Mouse (Mus musculus) embryonic facial prominence, embryonic 13.5 days (tissue): Measurements from ENCODE around the gene Surf2. TPM values are rescaled to one million over a fixed set of nuclear protein-coding genes. Genes with fewer than 3 reads are reported as not detected.

Experiments
- ATAC-seq: fragments of 200-750 bp; cut with Nextera tagmentation; 2 replicates; pipeline ENCODE4 v1.8.0; 2017; ENCODE audit warnings: low read depth; ENCODE audit not compliant: insufficient number of reproducible peaks, insufficient read depth, low FRiP score, low TSS enrichment
- H3K27ac ChIP-seq: fragments of 300-500 bp; sonication (generic); 2 replicates; pipeline ENCODE4 v1.5.1; 2015; ENCODE audit warnings: moderate library complexity, mild to moderate bottlenecking, inconsistent platforms
- H3K27me3 ChIP-seq: fragments of 300-500 bp; sonication (generic); 2 replicates; pipeline ENCODE4 v1.6.1; 2015; ENCODE audit warnings: mild to moderate bottlenecking, inconsistent platforms
- H3K36me3 ChIP-seq: fragments of 300-500 bp; sonication (generic); 2 replicates; pipeline ENCODE4 v1.6.1; 2015; ENCODE audit warnings: mild to moderate bottlenecking, inconsistent platforms
- H3K4me1 ChIP-seq: fragments of 300-500 bp; sonication (generic); 2 replicates; pipeline ENCODE4 v1.6.1; 2015; ENCODE audit warnings: inconsistent platforms
- H3K4me2 ChIP-seq: fragments of 300-500 bp; sonication (generic); 2 replicates; pipeline ENCODE4 v1.6.1; 2015; ENCODE audit warnings: moderate library complexity, mild to moderate bottlenecking, inconsistent platforms
- H3K4me3 ChIP-seq: fragments of 300-500 bp; sonication (generic); 2 replicates; pipeline ENCODE4 v1.5.1; 2015; ENCODE audit warnings: mild to moderate bottlenecking, inconsistent platforms
- H3K9ac ChIP-seq: fragments of 300-500 bp; sonication (generic); 2 replicates; pipeline ENCODE4 v1.6.1; 2015; ENCODE audit warnings: mild to moderate bottlenecking, inconsistent platforms
- H3K9me3 ChIP-seq: fragments of 300-500 bp; sonication (generic); 2 replicates; pipeline ENCODE4 v1.6.1; 2016; ENCODE audit warnings: inconsistent platforms
- WGBS: fragments of 180-500 bp; shearing (Covaris S2); methylation state at CpG from one replicate; pipeline ENCODE4 v1.1.7; 2015; ENCODE audit warnings: mixed read lengths; 5-methylcytosine and 5-hydroxymethylcytosine counted together
- polyA plus RNA-seq: library from polyadenylated mRNA; unstranded; fragments of >200 nt; fragmentation: Nextera tagmentation; extraction: Ambion mirVana; gene quantifications from 2 replicates; pipeline ENCODE4 v1.2.1, GENCODE M21; 2015

The Surf2 gene
- polyA plus RNA-seq, 1 experiment from 2014 or later, result 49.0 TPM

- no peak overlapping the region for H3K4me2 ChIP-seq
- no peak for ATAC-seq
- no peak overlapping the region for H3K27ac ChIP-seq
- H3K9me3 ChIP-seq, result no peaks in the 10 kb centered on the region
- H3K36me3 ChIP-seq, result peaks cover 70% of the 10 kb centered on the region
- H3K4me1 ChIP-seq, result peaks cover 30% of the 10 kb centered on the region
- WGBS, result 92% methylated on average over 3 of the region's 3 CpGs
- no peak overlapping the region for H3K4me3 ChIP-seq
- no peak overlapping the region for H3K9ac ChIP-seq
- no peaks in the 10 kb centered on the region for H3K27me3 ChIP-seq
These were observed 3.5 kb downstream of the Surf2 start for GRCm38 (mm10) chr2:26919684-26920083.

GRCm38 (mm10) chr2:26920190-26920855, 4.2 kb downstream of the Surf2 start:
- Histone ChIP-seq H3K4me1 (peaks cover 24% of the 10 kb centered on the region), H3K9me3 (no peaks in the 10 kb centered on the region), H3K4me2 (no peak overlapping the region), H3K27me3 (no peaks in the 10 kb centered on the region), H3K4me3 (no peak overlapping the region), H3K36me3 (peaks cover 76% of the 10 kb centered on the region), H3K9ac (no peak overlapping the region), H3K27ac (no peak overlapping the region)
- no peak for ATAC-seq
- WGBS, result 90% methylated on average over 6 of the region's 6 CpGs

DNA sequence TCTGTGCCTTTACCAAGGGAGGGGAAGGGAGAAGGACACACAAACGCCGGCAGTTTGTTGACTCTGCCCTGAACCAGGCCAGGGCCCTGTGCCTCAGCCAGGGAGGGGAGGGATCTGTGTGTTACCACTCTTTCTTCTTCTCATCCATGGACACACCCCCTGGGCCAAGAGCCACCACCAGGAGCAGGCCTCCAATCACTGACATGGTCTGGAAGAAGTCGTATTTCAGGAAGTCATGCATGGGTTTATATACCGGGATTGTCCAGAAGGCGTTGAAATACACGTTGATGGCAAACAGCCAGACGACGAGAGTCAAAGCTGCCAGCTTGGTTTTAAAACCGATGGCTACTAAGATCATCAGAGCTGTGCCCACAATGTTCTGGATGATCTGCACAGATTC, 5.6 kb downstream of the Surf2 start:
- peaks cover 16% of the 10 kb centered on the region for H3K4me1 ChIP-seq
- no peak overlapping the region for H3K27ac ChIP-seq
- H3K9ac ChIP-seq, result no peak overlapping the region
- ATAC-seq, result no peak
- 82% methylated on average over 9 of the region's 9 CpGs for WGBS
- H3K9me3 ChIP-seq, result no peaks in the 10 kb centered on the region
- no peak overlapping the region for H3K4me2 ChIP-seq
- H3K4me3 ChIP-seq, result no peak overlapping the region
- H3K36me3 ChIP-seq, result peaks cover 90% of the 10 kb centered on the region
- no peaks in the 10 kb centered on the region for H3K27me3 ChIP-seq

DNA sequence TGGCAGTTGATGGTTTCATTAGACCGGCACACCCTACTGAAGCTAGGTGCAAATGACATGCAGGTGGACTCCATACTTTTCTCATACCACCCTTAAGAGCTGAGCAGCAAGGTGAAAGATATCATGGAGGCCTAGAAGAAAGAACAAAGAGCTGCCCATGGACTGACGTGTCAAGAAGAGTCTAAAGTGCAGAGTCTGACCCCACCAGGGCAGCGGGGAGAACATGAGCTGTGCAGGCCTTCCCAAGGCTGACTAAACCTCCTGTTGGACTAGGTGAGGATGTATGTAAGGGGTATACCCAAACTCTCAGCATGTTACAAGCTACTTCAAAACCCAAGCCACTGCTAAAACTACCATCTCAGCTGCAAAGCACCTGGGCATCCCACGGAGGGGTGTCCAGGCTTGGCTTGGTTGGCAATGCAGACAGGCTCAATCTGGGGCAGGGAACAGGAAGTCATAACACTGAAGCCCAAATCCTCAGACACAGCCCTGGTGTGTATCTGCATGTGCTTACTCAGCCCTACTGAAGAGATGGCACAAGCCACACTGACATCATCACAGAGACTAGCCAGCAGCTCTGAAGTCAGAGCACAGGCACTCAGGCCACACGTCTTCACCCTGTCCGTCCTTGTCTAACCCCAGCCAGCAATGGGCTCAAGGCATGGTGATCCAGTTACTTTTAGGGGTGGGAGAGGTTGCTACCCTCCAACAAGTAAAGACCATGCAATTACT, 11.7 kb downstream of the Surf2 start:
- peaks cover 32% of the 10 kb centered on the region for H3K4me1 ChIP-seq
- no peaks in the 10 kb centered on the region for H3K9me3 ChIP-seq
- no peak overlapping the region for H3K4me2 ChIP-seq
- 94% methylated on average over 6 of the region's 6 CpGs for WGBS
- peaks cover 84% of the 10 kb centered on the region for H3K36me3 ChIP-seq
- H3K27ac ChIP-seq, result no peak overlapping the region
- no peak for ATAC-seq
- H3K4me3 ChIP-seq, result no peak overlapping the region
- no peaks in the 10 kb centered on the region for H3K27me3 ChIP-seq
- H3K9ac ChIP-seq, result no peak overlapping the region

DNA sequence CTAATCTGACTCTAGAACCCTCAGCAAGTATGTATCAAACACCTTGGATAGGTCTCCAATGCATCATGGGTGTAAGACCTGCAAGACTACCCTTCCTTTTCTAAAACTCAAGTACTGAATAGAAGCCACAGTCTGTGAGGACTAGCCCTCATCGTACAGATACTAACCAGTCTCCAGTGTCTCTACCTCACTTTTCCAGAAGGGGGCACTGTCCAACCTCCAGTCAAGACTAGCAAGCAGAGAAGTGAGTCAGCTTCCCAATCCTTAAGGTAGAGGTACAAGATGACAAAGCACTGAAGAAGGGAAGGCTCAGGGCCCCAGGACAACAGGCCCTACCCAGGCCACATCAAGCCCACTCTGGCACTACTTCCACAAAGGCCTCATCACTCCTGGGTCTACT, 14.2 kb downstream of the Surf2 start:
- Histone ChIP-seq H3K36me3 (peaks cover 59% of the 10 kb centered on the region), H3K27ac (no peak overlapping the region), H3K9ac (no peak overlapping the region), H3K4me3 (no peak overlapping the region), H3K27me3 (no peaks in the 10 kb centered on the region), H3K4me2 (peak overlapping the region; percentile 73), H3K4me1 (peaks cover 35% of the 10 kb centered on the region), H3K9me3 (no peaks in the 10 kb centered on the region)
- 41% methylated on average over 1 of the region's 1 CpGs for WGBS
- no peak for ATAC-seq

GRCm38 (mm10) chr2:26932473-26933303, 16.5 kb downstream of the Surf2 start:
- ATAC-seq, result 0 out of 2 replicates have a peak, but pooled peaks have one; percentile 3
- WGBS, result 2% methylated on average over 34 of the region's 49 CpGs

GRCm38 (mm10) chr2:26933304-26934055, 17.3 kb downstream of the Surf2 start, which contains the start of the genes Surf4 and Stkld1:
Surf4 (minus strand) TSS chr2:26933928.
Stkld1 (plus strand) TSS chr2:26934047.
- H3K4me3 ChIP-seq, result peak within 1 kb of the TSS; percentile 99
- peak within 1 kb of the TSS; percentile 87 for H3K27ac ChIP-seq
- no peaks in the 10 kb centered on the region for H3K9me3 ChIP-seq
- under 1% methylated on average over 58 of the region's 70 CpGs for WGBS
- ATAC-seq, result peak; percentile 89
- H3K4me1 ChIP-seq, result peaks cover 35% of the 10 kb centered on the region
- peaks cover 32% of the 10 kb centered on the region for H3K36me3 ChIP-seq
- H3K27me3 ChIP-seq, result no peaks in the 10 kb centered on the region
- H3K9ac ChIP-seq, result peak within 1 kb of the TSS; percentile 100
- H3K4me2 ChIP-seq, result peak within 1 kb of the TSS; percentile 73

More at GRCm38 (mm10) chr2:26932473-26933303, 16.5 kb downstream of the Surf2 start:
- Histone ChIP-seq H3K4me3 (peak overlapping the region; percentile 99), H3K27me3 (no peaks in the 10 kb centered on the region), H3K36me3 (peaks cover 38% of the 10 kb centered on the region), H3K27ac (peak overlapping the region; percentile 87), H3K4me1 (peaks cover 35% of the 10 kb centered on the region), H3K9ac (peak overlapping the region; percentile 100), H3K4me2 (peak overlapping the region; percentile 73), H3K9me3 (no peaks in the 10 kb centered on the region)

- Histone ChIP-seq H3K36me3 (peaks cover 14% of the 10 kb centered on the region), H3K9ac (no peak overlapping the region), H3K9me3 (no peaks in the 10 kb centered on the region), H3K27ac (no peak overlapping the region), H3K4me1 (peaks cover 25% of the 10 kb centered on the region), H3K4me2 (no peak overlapping the region), H3K27me3 (no peaks in the 10 kb centered on the region), H3K4me3 (no peak overlapping the region)
- ATAC-seq, result no peak
- WGBS, result 93% methylated on average over 2 of the region's 2 CpGs
These were observed 19.1 kb downstream of the Surf2 start for GRCm38 (mm10) chr2:26935286-26935685.

DNA sequence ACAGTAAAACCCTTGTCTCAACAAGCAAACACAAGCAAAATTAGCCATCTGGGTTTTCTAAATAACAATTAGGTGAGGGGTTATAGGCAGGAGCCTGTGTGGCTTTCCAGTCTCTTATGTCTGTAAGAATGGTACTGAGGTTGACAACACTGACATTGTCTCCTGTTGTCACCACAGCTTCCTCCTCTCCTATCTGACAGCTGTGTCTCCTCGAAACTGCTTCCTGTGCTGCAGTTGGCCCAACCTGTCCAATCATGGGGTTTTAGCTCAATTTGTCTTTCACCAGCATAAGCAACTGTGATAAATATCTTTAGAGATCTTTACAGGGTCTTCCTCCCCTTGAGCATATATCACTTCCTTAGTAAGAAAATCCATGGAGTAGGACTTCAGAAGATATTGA, 20.3 kb downstream of the Surf2 start:
- no peak overlapping the region for H3K27ac ChIP-seq
- ATAC-seq, result no peak
- H3K4me2 ChIP-seq, result no peak overlapping the region

GRCm38 (mm10) chr2:26941539-26941938, 25.4 kb downstream of the Surf2 start:
- H3K4me1 ChIP-seq, result no peaks in the 10 kb centered on the region
- no peak overlapping the region for H3K4me3 ChIP-seq
- ATAC-seq, result no peak
- H3K4me2 ChIP-seq, result no peak overlapping the region
- H3K27me3 ChIP-seq, result no peaks in the 10 kb centered on the region
- 38% methylated on average over 5 of the region's 5 CpGs for WGBS
- no peak overlapping the region for H3K9ac ChIP-seq
- H3K27ac ChIP-seq, result no peak overlapping the region
- H3K36me3 ChIP-seq, result peaks cover 2% of the 10 kb centered on the region; the same call in 1 of the 2 replicates
- H3K9me3 ChIP-seq, result no peaks in the 10 kb centered on the region

More for the DNA sequence above, 20.3 kb downstream of the Surf2 start:
- H3K9me3 ChIP-seq, result no peaks in the 10 kb centered on the region
- no peaks in the 10 kb centered on the region for H3K27me3 ChIP-seq
- H3K9ac ChIP-seq, result no peak overlapping the region
- peaks cover 13% of the 10 kb centered on the region for H3K4me1 ChIP-seq
- H3K36me3 ChIP-seq, result 0 out of 2 replicates have a peak, but pooled peaks cover 3% of the 10 kb centered on the region
- 59% methylated on average over 1 of the region's 1 CpGs for WGBS
- H3K4me3 ChIP-seq, result no peak overlapping the region

- 80% methylated on average over 3 of the region's 3 CpGs for WGBS
- Histone ChIP-seq H3K4me2 (no peak overlapping the region), H3K36me3 (peaks cover 17% of the 10 kb centered on the region; the same call in 1 of the 2 replicates), H3K9me3 (no peaks in the 10 kb centered on the region), H3K27ac (no peak overlapping the region), H3K4me1 (no peaks in the 10 kb centered on the region), H3K4me3 (no peak overlapping the region), H3K9ac (no peak overlapping the region), H3K27me3 (no peaks in the 10 kb centered on the region)
- no peak for ATAC-seq
These were observed 27.1 kb downstream of the Surf2 start for GRCm38 (mm10) chr2:26943253-26943652.
